Mouse (Mus musculus) neutrophil, adult 5-6 weeks (primary cell): Measurements from ENCODE around the gene Prr5l. TPM values are rescaled to one million over a fixed set of nuclear protein-coding genes. Genes with fewer than 3 reads are reported as not detected.

ENCODE experiments used
- ATAC-seq: fragments of 151-379, 151-347 bp; 2 replicates; pipeline ENCODE4 v1.8.0; 2017; ENCODE audit warnings: mild to moderate bottlenecking, moderate TSS enrichment; ENCODE audit not compliant: insufficient number of reproducible peaks, poor library complexity, low FRiP score, severe bottlenecking; ENCODE audit errors: extremely low read depth
- total RNA-seq: library from RNA; stranded (forward); fragments of 200-1000 nt; gene quantifications from 2 replicates; pipeline ENCODE4 v1.2.3, GENCODE M21; 2017

Prr5l gene
- total RNA-seq, 1 experiment from 2014 or later = 64.6 TPM

DNA sequence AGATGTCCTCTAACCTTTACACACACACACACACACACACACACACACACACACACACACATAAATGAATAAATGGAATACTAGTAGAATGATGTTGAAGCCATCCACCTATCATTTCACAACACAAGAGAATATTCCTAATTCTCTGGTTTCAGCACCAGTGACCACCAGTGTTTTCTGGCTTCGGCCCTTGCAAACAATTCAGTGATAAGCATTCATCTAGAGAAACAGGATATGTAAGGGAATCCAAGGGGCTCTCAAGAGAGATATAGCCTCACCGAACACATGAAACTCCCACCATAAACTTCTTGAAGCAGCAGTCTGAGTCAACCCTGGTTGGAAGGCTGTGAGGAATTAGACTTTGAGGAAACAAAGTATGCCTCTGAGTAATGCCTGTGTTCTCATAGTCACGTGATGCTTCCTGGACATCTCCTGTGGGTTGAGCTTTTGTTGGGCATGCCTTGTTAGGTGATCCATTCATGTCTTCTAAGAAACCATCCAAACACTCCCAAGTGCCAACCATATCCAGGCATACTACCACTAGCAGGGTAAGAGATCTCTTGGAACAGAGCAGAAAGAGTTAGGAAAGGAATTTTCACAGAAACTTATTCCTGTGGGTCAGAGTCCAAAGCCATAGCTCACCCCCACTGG, 55.8 kb downstream of the Prr5l start:
- no peak for ATAC-seq

DNA sequence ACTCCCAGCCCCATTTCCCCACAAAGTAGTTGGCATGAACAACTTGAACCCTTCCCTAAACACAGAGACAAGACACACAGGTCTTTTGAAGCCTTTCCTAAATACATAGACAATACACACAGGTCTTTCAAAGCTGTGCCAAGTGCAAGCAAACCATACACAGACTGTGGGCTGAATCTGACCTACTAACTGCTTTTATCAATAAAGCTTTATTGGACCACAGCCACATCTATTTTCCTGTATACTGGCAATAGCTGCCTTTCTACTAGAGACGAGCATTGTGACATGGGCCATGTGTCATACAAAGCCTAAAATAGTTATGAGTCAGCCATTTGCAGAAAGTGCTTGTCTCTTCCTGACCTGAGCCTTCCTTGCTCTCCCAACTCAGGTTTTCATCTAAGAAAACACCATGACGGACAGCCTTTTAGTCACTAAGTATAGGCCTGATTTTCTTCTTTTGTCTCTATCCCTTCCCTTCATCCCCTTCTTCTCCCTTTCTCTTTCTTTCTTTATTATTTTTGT, 56.6 kb downstream of the Prr5l start:
- no peak for ATAC-seq

DNA sequence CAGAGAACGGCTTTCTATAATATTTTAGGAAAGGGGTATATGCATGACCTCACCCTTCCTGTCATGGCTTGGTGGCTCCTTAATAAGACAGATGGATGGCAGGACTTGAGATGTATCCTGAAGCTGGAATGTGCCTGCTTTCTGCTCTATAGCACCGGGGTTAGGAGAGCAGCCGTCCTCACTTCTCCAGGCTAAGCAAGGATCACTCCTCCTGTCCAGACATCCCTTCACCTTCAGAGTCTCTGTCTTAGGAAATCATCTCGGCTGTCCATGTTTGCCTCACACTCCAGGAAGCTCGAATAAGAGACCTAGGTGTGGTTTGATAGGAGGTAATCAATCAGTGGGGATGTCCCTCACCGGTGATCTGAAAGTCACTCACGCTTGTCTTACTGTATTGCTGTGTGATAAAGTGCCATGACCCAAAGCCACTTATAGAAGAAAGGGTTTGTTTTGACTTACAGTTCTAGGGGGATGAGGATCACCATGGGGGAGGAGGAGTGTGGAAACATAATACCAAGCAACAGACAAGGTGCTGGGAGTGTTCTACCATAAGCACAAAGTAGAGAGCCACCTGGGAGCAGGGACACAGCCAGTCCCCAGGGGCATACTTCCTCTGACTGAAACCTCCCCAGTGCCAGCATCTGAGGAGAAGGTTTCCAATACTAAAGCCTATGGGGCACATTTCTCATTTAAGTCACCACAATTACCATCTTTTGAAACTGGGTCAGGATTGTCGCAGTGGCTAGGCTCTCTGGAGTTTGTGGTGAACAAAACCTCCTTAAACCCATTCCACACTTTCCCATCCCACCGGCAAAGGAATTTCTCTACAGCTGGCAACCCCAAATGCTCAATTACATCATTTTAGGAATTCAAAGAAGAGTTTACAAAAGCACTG, 57.4 kb downstream of the Prr5l start:
- no peak for ATAC-seq

DNA sequence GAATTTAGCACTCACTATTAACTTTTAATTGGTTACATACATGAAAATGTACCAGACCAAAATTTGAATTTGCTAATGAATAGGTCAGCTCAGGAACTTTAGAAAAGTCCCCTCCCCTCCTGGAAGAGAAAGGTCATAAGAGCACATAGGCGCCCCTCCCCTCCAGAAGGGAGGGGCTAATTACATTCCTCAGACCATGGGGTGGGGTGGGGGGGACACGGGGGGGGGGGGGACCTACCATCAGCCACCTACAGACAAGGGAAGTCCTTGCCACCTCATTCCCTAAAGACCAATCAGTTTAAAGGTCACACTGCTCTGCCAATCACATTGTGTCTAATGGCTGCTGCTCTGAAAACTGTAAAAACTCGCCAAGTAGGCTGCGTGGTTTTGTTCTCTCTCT, 59.0 kb downstream of the Prr5l start:
- no peak for ATAC-seq

DNA sequence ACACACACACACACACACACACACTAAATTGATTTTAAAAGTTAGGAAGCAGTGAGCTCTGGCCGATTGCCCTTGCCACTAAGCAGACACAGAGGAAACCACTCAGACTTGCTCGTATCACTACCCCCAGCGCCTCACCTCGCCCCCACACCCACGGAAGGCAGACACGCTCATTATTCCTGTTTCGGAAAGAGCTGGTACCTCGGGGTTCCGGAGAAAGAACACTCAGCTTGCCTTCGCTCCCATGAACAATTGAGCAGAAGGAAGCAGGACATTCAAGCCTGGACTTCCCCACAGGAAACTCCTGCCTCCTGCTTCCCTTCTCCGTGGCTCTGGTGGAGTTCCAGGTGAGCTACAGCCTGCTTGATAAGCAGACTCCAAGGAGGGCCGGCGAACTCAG, 60.0 kb downstream of the Prr5l start:
- ATAC-seq = no peak

DNA sequence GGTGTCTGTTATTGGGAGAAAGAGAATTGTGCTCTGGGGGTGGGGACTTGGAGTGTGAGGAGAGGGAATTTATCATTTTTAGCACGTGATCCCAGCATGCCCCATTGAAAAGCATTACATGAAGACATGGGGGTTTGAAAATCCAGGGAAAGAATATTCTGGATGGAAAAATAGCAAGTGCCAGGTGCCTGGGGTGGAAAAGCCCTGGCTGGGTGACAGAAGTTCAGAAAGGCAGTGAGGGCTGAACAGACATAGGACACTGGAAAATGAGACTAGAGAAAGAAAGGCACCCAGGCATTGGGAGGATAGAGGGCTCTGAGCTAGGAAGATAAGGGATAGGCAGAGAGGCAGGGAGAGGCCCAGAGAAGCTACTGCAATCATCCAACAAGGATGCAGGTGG, 62.0 kb downstream of the Prr5l start:
- ATAC-seq = no peak

DNA sequence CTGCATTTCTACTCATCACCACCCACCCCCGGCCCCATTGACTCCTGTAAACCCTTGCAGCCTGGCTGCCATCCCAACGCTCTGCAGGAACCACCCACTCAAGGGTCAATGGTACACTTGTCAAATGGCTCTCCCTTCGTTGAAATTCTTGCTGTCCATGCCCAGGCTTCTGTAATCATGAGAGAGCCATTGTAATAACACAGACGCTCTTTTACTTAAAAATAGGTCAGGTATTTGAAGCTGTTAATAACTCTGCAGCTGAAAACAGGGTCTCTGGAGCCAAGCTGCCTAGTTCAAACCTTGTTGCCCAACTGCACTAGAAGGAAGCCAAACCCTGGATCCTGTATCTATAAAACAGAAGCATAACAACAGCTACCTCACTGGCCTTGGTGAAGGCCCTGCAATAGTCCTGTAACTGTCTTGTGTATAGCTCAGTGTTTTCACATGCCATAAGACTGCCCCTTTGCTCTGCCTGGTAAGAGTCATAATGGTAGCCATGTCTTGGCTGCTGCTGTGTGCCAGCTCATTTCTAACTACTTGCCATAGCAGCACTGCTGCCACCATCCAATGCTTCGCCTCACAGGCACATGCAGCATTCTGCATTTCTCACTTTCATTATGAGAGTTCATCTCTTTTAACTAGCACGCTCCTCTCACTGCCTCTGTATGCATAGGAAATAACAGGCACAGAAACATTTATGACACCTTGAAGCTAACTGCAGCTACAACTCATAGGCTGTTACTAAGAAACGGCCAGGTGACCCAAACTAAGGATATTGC, 63.7 kb downstream of the Prr5l start:
- ATAC-seq = no peak

DNA sequence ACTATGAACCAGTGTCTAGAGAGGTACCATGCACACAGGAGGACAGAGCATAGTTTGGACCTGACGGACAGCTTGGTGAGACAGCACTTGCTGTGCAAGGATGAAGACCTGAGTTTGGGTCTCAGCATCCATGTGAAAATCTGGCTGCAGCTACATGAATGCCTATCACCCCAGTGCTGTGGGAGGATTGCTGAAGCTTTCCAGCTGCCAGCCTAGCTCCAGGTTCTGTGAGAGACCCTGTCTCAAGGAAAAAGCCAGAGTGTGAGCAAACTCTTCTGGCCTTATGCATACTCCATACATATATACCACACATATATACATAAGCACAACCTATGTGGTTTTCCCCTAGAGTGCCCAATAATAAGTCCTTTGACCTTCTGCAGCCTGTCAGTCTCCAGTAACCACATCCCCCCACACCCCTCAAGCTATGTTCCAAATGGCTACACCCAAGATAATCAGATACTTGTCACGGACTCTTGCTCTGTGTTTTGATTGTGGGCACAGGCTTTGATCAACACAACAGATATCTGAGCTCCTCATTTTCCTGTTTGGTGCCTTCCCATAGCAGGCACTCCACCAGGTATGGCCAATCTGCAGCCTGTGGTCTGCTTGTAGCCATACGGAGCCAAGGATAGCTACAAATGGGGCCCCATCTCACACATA, 66.0 kb downstream of the Prr5l start:
- ATAC-seq = no peak

DNA sequence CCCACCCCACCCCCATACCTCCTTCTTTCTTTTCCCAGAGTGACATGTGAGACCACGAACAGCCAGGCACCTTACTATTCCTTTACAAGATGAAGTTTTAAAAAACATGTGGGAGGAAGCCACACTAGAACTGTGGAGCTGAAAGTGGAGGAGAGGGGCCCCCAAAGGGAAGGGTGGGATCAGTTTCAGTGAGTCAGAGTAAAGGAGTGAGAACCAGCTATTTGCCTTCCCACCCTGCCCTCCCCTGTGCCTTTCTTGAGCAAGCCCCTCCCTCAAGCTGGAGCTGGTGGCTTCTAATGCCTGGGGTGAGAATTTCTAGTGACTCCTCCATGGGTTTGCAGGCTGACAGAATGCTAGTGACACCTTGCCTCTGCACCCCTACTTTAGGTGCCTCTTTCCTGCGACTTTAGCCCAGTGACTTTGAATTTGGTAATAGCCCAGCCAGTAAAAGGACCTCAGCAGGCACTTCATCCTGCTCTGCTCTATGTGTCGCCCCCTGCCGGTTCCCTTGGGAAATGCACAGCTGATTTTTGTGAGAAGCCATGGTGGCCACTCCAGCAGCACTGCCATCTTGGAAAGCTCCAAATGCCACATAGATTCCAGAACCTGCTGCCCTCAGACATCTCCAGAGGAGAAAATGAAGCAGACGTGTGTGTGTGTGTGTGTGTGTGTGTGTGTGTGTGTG, 67.4 kb downstream of the Prr5l start:
- peak; percentile 72 for ATAC-seq

DNA sequence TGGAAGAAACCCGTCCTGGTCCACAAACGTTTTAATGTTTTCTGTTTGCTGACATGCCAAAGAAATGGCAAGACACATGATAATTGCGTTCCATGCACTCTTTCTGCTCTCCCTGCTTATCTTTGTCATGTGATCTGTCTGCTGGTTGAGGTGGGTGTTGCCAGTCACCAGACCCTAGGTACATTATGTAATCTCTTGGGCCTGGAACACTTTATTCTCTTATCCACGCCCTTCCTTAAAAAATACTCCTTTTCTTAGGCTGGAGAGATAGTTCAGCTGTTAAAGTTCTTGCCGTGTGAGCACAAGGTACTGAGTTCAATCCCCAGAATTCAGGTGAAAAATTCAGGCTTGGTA, 68.6 kb downstream of the Prr5l start:
- ATAC-seq = no peak

DNA sequence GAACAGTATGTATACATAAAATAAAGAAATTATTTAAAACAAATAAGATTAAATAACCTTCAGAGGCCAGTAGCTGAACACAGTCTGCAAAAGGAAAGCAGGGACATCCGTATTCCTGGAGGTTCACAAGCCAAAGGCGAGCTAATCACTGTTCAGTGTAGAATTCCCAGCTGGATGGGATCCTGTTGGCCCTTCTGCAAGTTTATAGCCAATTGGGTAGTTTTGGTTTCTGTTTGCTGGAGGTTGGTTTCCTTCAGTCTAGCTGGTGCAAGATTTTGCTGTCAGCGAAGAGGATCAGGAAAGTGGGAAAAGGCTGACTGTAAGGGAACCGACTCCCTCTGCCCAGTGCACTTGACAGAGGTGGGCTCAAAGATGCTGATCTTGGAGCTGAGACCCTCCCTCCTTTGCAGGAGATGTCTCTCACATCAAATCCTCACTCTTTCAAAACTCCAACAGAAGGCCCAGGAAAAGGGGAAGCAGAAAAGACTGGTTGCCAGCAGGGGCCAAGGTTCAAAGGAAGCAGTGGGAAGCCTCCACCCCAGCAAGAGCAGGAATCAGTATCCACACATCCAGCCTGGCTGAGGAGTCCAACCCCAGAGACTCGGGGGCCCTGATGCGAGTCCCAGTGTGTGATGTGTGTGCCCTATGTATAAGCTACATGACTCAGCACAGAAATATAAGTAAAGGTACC, 69.1 kb downstream of the Prr5l start:
- no peak for ATAC-seq

DNA sequence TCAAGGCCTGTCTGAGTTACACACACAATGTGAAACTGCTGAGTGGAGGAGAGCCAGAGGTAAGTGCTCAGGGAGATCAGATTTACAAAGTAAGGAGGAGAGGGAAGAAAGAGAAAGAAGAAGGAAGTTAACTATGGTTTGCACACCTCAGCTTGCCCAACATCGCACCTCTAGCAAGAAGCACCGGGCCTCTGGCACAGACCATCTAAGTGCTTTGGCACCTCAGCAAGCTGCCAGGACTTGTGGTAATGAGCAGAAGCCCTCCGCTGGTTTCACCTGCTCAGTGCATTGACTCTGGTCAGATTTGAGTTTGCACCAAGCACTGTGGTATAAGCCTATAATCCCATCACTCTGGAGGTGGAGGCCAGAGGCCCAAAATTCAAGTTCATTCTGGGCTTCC, 70.9 kb downstream of the Prr5l start:
- no peak for ATAC-seq

DNA sequence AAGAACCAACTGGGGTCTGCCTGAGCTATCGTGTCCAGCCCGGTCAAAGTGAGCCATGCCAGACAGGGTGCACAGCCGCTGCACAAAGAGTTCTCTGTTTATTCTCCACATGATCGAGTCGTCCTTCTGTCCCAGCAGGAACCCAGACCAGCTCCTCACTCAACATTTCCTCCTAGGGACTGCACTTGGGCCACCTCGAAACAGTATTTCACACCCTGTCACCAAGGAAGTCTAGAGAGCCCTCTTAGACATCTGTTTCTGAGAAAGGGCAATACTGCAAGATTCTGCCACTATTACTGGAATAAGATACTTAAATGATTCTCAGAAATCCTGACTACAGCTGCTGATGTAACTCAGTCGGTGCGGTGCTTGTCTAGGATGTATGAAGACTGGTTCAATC, 72.1 kb downstream of the Prr5l start:
- ATAC-seq = no peak

DNA sequence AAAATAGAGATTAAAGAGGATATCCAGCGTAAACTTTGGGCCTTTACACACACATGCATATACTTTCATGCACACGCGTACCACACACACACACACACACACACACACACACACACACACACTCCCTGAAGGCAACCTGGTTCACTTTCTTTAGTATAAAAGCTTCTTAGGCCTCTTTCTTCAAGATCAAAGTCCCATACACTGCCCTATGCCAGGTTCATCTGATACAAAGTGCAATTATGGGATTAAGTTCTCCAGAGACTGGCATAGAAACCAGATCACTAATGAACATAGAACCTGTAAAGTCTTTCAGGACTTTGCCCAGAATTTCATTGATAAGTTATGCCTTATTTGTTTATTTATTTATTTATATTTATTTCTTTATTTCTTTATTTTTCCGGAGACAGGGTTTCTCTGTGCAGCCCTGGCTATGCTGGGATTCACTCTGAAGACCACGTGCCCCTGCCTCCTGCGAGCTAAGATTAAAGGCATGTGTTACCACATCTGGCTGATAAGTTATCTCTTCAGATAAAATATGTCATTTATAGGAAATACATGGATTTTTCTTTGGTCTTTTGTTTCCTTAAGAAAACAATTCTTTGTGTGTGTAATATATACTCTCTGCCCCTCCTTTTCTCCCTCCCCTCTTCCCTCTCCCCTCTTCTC, 73.1 kb downstream of the Prr5l start:
- ATAC-seq = no peak

DNA sequence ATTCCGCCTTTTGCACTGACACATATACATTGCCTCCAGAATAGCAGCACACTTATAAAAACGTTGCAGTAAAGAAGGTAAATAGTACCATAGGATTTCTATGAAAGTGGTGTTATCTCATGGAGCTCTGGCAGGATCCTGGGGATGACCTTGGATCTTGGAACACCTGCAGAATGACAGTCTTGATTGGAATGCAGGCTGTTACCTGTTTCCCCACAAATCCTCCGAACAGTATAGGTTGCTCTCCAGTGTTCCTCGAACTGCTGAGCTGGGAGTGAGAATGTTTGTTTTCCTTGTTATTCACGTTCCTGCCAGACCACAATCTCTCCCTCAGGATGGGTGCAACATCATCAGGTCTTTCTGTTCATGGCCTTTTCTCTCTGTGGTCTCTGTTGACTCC, 75.1 kb downstream of the Prr5l start:
- ATAC-seq = no peak

DNA sequence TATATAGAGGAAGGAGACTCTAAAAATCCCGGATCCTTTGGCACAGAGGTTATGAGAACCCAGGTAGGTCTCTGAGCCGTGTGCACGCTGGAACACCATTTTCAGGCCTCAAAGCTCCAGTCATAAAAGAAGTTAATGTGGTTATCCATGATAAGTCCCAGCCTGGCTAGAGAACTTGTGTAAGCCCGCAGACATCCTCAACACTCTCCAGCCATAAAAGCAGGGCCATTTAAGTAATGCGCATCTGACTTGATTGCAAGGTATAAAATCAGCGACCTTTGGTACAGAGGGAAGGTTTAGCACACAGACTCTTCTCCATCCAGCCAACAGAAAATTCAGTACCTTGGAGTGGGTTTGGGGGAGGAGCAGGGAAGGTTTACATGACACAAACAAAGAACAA, 80.6 kb downstream of the Prr5l start:
- ATAC-seq = no peak

DNA sequence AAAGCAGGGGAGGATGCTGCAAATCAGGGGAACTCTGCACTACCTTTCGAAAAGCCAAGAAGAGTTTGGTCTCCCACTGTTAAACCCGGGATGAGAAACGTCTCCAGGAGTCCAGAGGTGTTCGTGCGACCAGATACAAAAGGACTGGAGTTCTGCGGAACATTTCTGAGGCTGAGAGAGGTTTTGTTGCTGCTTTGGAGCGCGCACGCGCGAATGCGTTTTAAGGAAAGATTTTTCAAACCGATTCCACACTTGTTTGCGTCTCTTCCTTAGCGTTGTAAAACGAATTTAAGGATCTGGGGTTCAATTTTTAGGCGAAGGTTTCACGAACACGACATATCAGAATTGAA, 85.0 kb downstream of the Prr5l start:
- no peak for ATAC-seq
